Comparison of ENCODE assay signal across 21 mouse cellular contexts in the genomic region with DNA sequence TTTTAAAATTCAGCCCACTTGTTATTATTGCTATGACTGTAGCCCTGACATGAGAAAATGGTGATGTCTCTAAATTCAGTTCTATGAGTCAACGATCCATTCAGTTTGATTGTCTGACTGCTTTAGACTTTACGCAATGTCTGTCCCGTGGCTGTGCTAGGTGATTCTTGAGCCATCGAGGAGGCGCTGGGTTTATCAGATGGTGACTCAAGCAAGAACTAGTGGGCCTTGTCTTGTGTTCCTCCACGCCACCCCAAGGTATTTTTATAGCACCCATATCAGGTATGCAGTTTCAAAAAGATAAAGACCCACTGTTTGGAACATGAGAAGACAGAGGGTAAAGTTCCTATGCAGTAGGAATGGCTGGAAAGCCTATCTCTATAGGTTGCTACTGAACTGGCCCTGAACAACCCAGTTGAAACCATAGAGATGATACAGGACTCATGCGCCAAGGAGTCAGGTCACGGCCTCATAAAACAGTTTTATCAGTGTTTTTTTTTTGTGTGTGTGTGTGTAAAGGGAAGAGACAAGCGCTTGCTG. TPM values are rescaled to one million over a fixed set of nuclear protein-coding genes. Genes with fewer than 3 reads are reported as not detected.
"Had no signal": no experiment of that assay in that cellular context is flagged by ENCODE, and none has a peak within 500 bp of the region (broad histone marks: within the 10 kb centered on the region; RNA-seq: fewer than 3 reads in every experiment).

No protein-coding gene starts in this region.

- DNase-seq: kidney, adult 8-10 months; kidney, postnatal 25 days; left cerebral cortex, postnatal 4 days; lung, adult 2 months; lung, postnatal 4 days; midbrain, embryonic 14.5 days; thymus, postnatal 36 days had no signal

- H3K4me1 ChIP-seq: limb, embryonic 13.5 days; midbrain, embryonic 10.5 days; neural tube, embryonic 15.5 days had no signal

- H3K27ac ChIP-seq: limb, embryonic 13.5 days; liver, embryonic 14.5 days; midbrain, embryonic 10.5 days; neural tube, embryonic 15.5 days had no signal

- ATAC-seq: lung, postnatal 0 days had no signal

- H3K36me3 ChIP-seq: limb, embryonic 13.5 days; midbrain, embryonic 10.5 days; neural tube, embryonic 15.5 days had no signal

- H3K9ac ChIP-seq: limb, embryonic 13.5 days; liver, embryonic 14.5 days; neural tube, embryonic 15.5 days had no signal

- H3K27me3 ChIP-seq: limb, embryonic 13.5 days; neural tube, embryonic 15.5 days had no signal

- H3K4me2 ChIP-seq: limb, embryonic 13.5 days; neural tube, embryonic 15.5 days had no signal

- H3K9me3 ChIP-seq: limb, embryonic 13.5 days; neural tube, embryonic 15.5 days had no signal

- H3K4me3 ChIP-seq: limb, embryonic 13.5 days; midbrain, embryonic 10.5 days; myocyte; neural tube, embryonic 15.5 days had no signal

RNA-seq across cellular contexts. Expression of a gene that starts 10.9 kb away (rescaled TPM):
- total RNA-seq: layer of hippocampus, adult 18-20 months; layer of hippocampus, postnatal 10 days; left cerebral cortex, adult 18-20 months; left cerebral cortex, postnatal 10 days; left cerebral cortex, postnatal 4 days; megakaryocyte, adult 5-6 weeks had no signal
- polyA plus RNA-seq: limb, embryonic 13.5 days; midbrain, embryonic 10.5 days; midbrain, embryonic 14.5 days; neural tube, embryonic 11.5 days had no signal

RNA-seq across cellular contexts. Expression of a gene that starts 20.1 kb away (rescaled TPM):
- total RNA-seq: layer of hippocampus, adult 18-20 months; layer of hippocampus, postnatal 10 days; left cerebral cortex, adult 18-20 months; left cerebral cortex, postnatal 10 days; left cerebral cortex, postnatal 4 days had no signal
- polyA plus RNA-seq: kidney, embryonic 16.5 days; limb, embryonic 13.5 days; lung, adult 2 months; lung, postnatal 0 days; midbrain, embryonic 10.5 days; midbrain, embryonic 14.5 days; neural tube, embryonic 11.5 days; neural tube, embryonic 15.5 days; stomach, embryonic 14.5 days had no signal

RNA-seq across cellular contexts. Expression of a gene that starts 43.9 kb away (rescaled TPM):
- total RNA-seq: megakaryocyte, adult 5-6 weeks had no signal
- polyA plus RNA-seq: limb, embryonic 13.5 days; liver, embryonic 14.5 days; midbrain, embryonic 10.5 days; midbrain, embryonic 14.5 days; neural tube, embryonic 11.5 days; neural tube, embryonic 15.5 days; stomach, embryonic 14.5 days had no signal
